Mouse (Mus musculus) lung, postnatal 0 days (tissue): ENCODE results near the gene Sertm1.

Experiments
- CTCF ChIP-seq: IDR thresholded peaks from 2 replicates; pipeline ENCODE4 v1.5.1; 2016; ENCODE audit warnings: antibody characterized with exemption, mild to moderate bottlenecking
- EP300 ChIP-seq: IDR thresholded peaks from 2 replicates; pipeline ENCODE4 v1.6.1; 2016; ENCODE audit warnings: antibody characterized with exemption, mild to moderate bottlenecking, control low read depth

- TF ChIP-seq CTCF (no peak), EP300 (no peak)
Observed at GRCm38 (mm10) chr3:54897974-54898373, 17.7 kb downstream of the Sertm1 start.
